Mouse (Mus musculus): ENCODE results near the gene Fgfr1op2. TPM values are rescaled to one million over a fixed set of nuclear protein-coding genes. Genes with fewer than 3 reads are reported as not detected.

Fgfr1op2 gene
- polyA plus RNA-seq, 1 experiment from 2014 or later, result 77.1 TPM

DNA sequence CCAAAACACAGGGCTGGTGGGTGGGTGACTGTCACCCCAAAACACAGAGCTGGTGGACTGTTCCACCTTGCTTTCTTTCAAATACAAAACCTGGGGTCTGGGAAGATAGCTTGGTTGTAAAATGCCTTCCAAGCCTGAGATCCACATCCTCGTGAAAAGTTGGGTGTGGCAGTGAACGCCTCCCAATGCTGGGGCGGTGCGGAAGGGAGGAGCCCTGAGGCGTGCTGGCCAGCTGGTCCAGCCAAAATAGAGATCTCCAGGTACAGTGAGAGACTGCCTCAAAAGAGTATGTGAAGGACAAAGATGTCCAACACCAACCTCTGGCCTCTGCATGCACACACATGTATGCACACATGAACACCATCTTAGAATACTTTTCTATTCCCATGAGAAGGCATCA is 37.5 kb downstream of the Fgfr1op2 start:
- Histone ChIP-seq H3K36me3 (ENCODE audit: control insufficient read depth, insufficient read depth, low read length) (peaks cover 5% of the 10 kb centered on the region; the same call in 1 of the 2 replicates), H3K4me1 (ENCODE audit: control insufficient read depth, insufficient read depth, low read length) (no peaks in the 10 kb centered on the region), H3K4me2 (no peak overlapping the region), H3K9ac (ENCODE audit: low read length) (no peak overlapping the region), H3K4me3 (ENCODE audit: low read depth, low read length) (no peak overlapping the region), H3K27ac (ENCODE audit: low read depth, low read length) (no peak overlapping the region), H3K9me3 (ENCODE audit: control insufficient read depth, low read length) (no peaks in the 10 kb centered on the region), H3K27me3 (ENCODE audit: control insufficient read depth, insufficient read depth, low read length) (no peaks in the 10 kb centered on the region)
- ATAC-seq (ENCODE audit: low FRiP score) (no peak), DNase-seq (ENCODE audit: low spot score, missing footprints) (no peak)
- 89% methylated on average over 5 of the region's 5 CpGs for WGBS

DNA sequence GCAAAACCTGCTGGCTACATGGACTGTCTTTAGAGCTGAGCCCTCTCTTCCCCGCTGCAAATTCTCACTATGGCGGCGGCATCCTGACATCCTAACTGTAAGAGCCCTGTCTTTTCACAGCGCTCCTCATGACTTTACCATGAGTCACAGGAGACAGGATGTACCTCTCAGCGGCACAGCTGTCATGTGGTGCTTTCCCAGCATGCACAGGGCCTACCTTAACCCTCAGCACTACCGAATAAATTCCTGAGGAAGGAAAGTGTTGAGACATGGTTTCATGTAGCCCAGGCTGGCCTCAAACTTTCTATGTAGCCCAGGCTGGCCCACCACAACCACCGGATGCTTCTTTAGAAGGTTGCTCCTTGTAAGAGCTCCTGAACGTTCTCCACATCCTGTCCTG is 38.9 kb downstream of the Fgfr1op2 start:
- H3K4me1 ChIP-seq (ENCODE audit: control insufficient read depth, insufficient read depth, low read length), result no peaks in the 10 kb centered on the region

DNA sequence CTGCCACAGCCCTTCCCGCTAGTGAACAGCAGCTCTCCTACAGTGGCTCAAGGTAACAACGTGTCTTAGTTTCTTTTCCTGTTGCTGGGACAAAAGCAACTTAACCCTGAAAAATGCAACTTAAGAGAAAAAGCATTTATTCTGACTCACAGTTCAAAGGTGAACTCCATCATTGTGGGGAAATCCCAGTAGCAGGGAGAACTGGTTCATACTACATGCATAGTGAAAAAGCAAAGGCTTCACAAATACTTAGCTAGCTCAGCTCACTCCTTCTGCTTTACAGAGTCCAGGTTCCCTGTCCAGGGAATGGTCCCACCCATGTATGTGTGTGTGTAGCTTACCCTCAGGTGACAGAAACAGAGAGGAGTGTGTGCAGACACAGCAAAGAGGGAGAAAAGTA is 39.7 kb downstream of the Fgfr1op2 start:
- ATAC-seq (ENCODE audit: low FRiP score) (no peak), DNase-seq (ENCODE audit: low spot score, missing footprints) (no peak)
- no peaks in the 10 kb centered on the region for H3K4me1 ChIP-seq (ENCODE audit: control insufficient read depth, insufficient read depth, low read length)
- peaks cover 5% of the 10 kb centered on the region; the same call in 1 of the 2 replicates for H3K36me3 ChIP-seq (ENCODE audit: control insufficient read depth, insufficient read depth, low read length)
- no peaks in the 10 kb centered on the region for H3K9me3 ChIP-seq (ENCODE audit: control insufficient read depth, low read length)
- WGBS, result 91% methylated on average over 2 of the region's 2 CpGs
- no peak overlapping the region for H3K4me3 ChIP-seq (ENCODE audit: low read depth, low read length)
- H3K27me3 ChIP-seq (ENCODE audit: control insufficient read depth, insufficient read depth, low read length), result no peaks in the 10 kb centered on the region
- H3K9ac ChIP-seq (ENCODE audit: low read length), result no peak overlapping the region
- H3K4me2 ChIP-seq, result no peak overlapping the region
- no peak overlapping the region for H3K27ac ChIP-seq (ENCODE audit: low read depth, low read length)

More for the DNA sequence above, 38.9 kb downstream of the Fgfr1op2 start:
- Histone ChIP-seq H3K27me3 (ENCODE audit: control insufficient read depth, insufficient read depth, low read length) (no peaks in the 10 kb centered on the region), H3K9me3 (ENCODE audit: control insufficient read depth, low read length) (no peaks in the 10 kb centered on the region), H3K4me2 (no peak overlapping the region), H3K27ac (ENCODE audit: low read depth, low read length) (no peak overlapping the region), H3K9ac (ENCODE audit: low read length) (no peak overlapping the region), H3K36me3 (ENCODE audit: control insufficient read depth, insufficient read depth, low read length) (peaks cover 5% of the 10 kb centered on the region; the same call in 1 of the 2 replicates), H3K4me3 (ENCODE audit: low read depth, low read length) (no peak overlapping the region)
- WGBS, result 95% methylated on average over 8 of the region's 8 CpGs
- DNase-seq (ENCODE audit: low spot score, missing footprints) (no peak), ATAC-seq (ENCODE audit: low FRiP score) (no peak)

DNA sequence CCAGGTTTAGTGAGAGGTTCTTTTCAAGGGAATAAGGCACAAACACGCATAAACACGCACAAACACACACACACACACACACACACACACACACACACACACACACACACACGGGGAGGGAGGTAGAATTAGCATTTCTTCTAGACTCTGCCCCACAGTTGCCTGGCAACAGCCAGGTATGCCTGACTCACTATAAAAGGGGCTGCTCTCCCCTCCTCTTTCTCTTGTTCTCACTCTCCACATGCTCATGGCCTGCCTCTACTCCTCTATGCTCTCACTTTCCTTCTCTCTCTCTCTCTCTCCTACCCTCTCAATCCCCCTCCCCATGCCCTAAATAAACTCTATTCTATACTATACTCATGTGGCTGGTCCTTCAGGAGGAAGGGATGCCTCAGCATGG is 51.1 kb downstream of the Fgfr1op2 start:
- ATAC-seq (ENCODE audit: low FRiP score) (no peak), DNase-seq (ENCODE audit: low spot score, missing footprints) (no peak)
- H3K4me2 ChIP-seq, result no peak overlapping the region
- no peak overlapping the region for H3K4me3 ChIP-seq (ENCODE audit: low read depth, low read length)
- H3K4me1 ChIP-seq (ENCODE audit: control insufficient read depth, insufficient read depth, low read length), result no peaks in the 10 kb centered on the region; the same call in 1 of the 2 replicates
- WGBS, result 71% methylated on average over 3 of the region's 3 CpGs
- H3K27ac ChIP-seq (ENCODE audit: low read depth, low read length), result no peak overlapping the region
- H3K9ac ChIP-seq (ENCODE audit: low read length), result no peak overlapping the region
- no peaks in the 10 kb centered on the region for H3K36me3 ChIP-seq (ENCODE audit: control insufficient read depth, insufficient read depth, low read length)
- no peaks in the 10 kb centered on the region for H3K9me3 ChIP-seq (ENCODE audit: control insufficient read depth, low read length)
- H3K27me3 ChIP-seq (ENCODE audit: control insufficient read depth, insufficient read depth, low read length), result no peaks in the 10 kb centered on the region

DNA sequence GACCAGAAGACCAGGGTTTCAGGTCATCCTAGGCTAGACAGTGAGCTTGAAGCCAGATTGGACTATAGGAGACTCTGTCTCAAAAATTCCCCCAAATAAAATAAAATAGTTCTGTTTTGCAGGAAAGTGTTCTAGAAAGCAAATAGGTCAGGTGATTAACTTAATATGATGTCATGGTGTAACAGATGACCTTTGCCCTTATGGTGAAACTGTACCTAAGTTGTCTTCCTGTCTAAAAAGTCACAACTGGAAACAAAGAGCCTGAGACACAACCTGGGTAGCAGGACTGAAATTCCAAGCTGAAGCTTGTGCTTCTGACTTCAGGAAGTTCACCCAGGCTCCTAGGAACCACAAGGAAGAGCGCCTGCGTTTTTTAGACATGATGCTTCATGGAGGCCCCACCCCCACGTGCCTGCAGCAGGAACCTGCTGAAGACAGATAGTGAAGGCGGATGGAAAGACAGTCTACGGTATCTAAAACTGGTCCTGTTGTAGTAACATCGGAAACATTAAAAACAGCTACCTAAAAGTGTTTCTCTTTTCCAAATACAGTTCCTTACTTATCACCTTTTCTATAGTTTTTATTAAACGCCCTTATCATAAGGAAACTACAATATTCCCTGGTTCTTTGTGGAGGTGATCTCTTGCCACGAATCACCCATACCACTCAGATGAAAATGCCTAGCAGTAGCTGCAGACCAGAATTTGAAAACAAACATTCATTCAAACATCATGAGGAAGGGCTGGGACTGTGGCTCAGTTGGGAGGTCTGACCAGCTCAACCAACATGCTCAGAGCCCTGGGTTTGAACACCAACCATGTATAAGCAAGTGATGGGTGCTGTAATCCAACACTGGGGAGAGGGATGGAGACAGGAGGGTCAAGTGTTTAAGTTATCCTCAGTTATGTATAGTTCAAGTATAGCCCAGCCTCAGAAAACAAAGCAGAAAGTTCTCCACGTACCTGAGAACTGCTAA is 53.1 kb downstream of the Fgfr1op2 start:
- H3K27ac ChIP-seq (ENCODE audit: low read depth, low read length), result no peak overlapping the region
- no peak for ATAC-seq (ENCODE audit: low FRiP score)
- WGBS, result 84% methylated on average over 9 of the region's 9 CpGs

DNA sequence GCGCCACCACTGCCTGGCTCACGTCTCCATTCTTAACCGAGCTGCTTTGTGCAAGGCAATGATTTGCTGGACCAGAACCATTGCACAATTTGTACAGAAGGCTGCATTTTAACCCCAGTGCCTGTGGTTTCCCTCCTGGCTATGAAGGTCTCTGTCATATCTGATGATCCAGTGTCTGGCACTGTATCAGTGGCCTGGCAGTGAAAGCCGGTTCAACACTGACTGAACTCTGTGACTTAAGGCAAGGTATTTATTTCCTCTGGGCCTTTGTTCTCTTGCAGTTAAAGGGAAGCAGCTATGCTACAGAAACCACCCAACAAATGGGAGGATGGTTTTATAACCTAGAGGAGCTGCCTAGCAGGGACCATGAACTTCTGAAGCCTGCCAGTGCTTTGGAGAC is 54.0 kb downstream of the Fgfr1op2 start:
- H3K4me2 ChIP-seq, result no peak overlapping the region
- H3K9me3 ChIP-seq (ENCODE audit: control insufficient read depth, low read length), result no peaks in the 10 kb centered on the region
- H3K9ac ChIP-seq (ENCODE audit: low read length), result no peak overlapping the region
- no peak overlapping the region for H3K4me3 ChIP-seq (ENCODE audit: low read depth, low read length)
- no peak for ATAC-seq (ENCODE audit: low FRiP score)
- H3K36me3 ChIP-seq (ENCODE audit: control insufficient read depth, insufficient read depth, low read length), result no peaks in the 10 kb centered on the region
- no peaks in the 10 kb centered on the region; the same call in 1 of the 2 replicates for H3K4me1 ChIP-seq (ENCODE audit: control insufficient read depth, insufficient read depth, low read length)
- 89% methylated on average over 4 of the region's 4 CpGs for WGBS
- H3K27ac ChIP-seq (ENCODE audit: low read depth, low read length), result no peak overlapping the region
- DNase-seq (ENCODE audit: low spot score, missing footprints), result no peak
- no peaks in the 10 kb centered on the region for H3K27me3 ChIP-seq (ENCODE audit: control insufficient read depth, insufficient read depth, low read length)

More for the DNA sequence above, 53.1 kb downstream of the Fgfr1op2 start:
- DNase-seq (ENCODE audit: low spot score, missing footprints), result no peak
- H3K4me3 ChIP-seq (ENCODE audit: low read depth, low read length), result no peak overlapping the region
- H3K36me3 ChIP-seq (ENCODE audit: control insufficient read depth, insufficient read depth, low read length), result no peaks in the 10 kb centered on the region
- H3K9ac ChIP-seq (ENCODE audit: low read length), result no peak overlapping the region
- H3K4me2 ChIP-seq, result no peak overlapping the region
- H3K4me1 ChIP-seq (ENCODE audit: control insufficient read depth, insufficient read depth, low read length), result no peaks in the 10 kb centered on the region; the same call in 1 of the 2 replicates
- H3K9me3 ChIP-seq (ENCODE audit: control insufficient read depth, low read length), result no peaks in the 10 kb centered on the region
- no peaks in the 10 kb centered on the region for H3K27me3 ChIP-seq (ENCODE audit: control insufficient read depth, insufficient read depth, low read length)

DNA sequence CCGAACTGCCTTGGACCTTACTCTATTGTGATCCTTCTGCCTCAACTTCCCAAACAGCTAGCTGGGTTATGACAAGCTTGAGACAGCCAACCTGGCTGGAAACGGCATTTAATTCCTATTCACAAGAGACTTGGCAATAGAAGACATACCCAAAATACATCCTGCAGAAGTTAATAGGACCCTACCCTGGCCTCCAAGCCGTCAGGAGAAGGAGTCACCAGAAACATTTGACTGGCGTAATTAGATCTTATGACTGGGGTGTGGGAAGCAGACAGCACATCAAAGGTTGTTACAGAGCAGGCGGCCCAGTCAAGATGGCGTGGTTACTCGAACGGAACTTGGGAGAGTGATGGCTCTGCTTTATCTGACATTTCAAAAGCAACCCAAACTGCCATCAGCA is 54.8 kb downstream of the Fgfr1op2 start:
- Histone ChIP-seq H3K9ac (ENCODE audit: low read length) (no peak overlapping the region), H3K4me3 (ENCODE audit: low read depth, low read length) (no peak overlapping the region), H3K9me3 (ENCODE audit: control insufficient read depth, low read length) (no peaks in the 10 kb centered on the region), H3K4me1 (ENCODE audit: control insufficient read depth, insufficient read depth, low read length) (no peaks in the 10 kb centered on the region; the same call in 1 of the 2 replicates), H3K27ac (ENCODE audit: low read depth, low read length) (no peak overlapping the region), H3K4me2 (no peak overlapping the region), H3K36me3 (ENCODE audit: control insufficient read depth, insufficient read depth, low read length) (no peaks in the 10 kb centered on the region), H3K27me3 (ENCODE audit: control insufficient read depth, insufficient read depth, low read length) (no peaks in the 10 kb centered on the region)
- WGBS, result 79% methylated on average over 8 of the region's 8 CpGs
- DNase-seq (ENCODE audit: low spot score, missing footprints) (no peak), ATAC-seq (ENCODE audit: low FRiP score) (no peak)

DNA sequence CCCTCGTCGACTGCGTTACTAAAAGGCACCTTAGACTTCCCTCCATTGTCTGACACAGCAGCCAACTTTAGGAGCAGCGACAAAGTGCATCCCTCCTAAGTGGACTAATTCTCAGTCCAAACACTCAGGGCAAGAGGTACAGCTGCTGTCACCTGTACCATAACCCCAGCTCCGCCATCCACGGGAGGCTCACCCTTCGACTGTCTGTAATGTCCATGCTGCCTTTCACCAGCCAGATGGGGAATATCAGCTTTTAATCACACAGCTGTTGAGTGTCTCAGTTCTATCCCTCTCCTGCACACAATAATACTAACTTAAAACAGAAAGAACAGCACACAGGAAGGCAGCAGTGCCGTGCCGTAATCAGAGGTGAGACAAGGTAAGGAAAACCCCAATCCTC is 55.4 kb downstream of the Fgfr1op2 start:
- no peak overlapping the region for H3K9ac ChIP-seq (ENCODE audit: low read length)
- H3K4me3 ChIP-seq (ENCODE audit: low read depth, low read length), result no peak overlapping the region
- no peak overlapping the region for H3K27ac ChIP-seq (ENCODE audit: low read depth, low read length)
- no peak overlapping the region for H3K4me2 ChIP-seq
- DNase-seq (ENCODE audit: low spot score, missing footprints) (no peak), ATAC-seq (ENCODE audit: low FRiP score) (no peak)
- H3K4me1 ChIP-seq (ENCODE audit: control insufficient read depth, insufficient read depth, low read length), result no peaks in the 10 kb centered on the region; the same call in 1 of the 2 replicates
- H3K9me3 ChIP-seq (ENCODE audit: control insufficient read depth, low read length), result no peaks in the 10 kb centered on the region
- WGBS, result 87% methylated on average over 9 of the region's 9 CpGs
- H3K36me3 ChIP-seq (ENCODE audit: control insufficient read depth, insufficient read depth, low read length), result no peaks in the 10 kb centered on the region
- H3K27me3 ChIP-seq (ENCODE audit: control insufficient read depth, insufficient read depth, low read length), result no peaks in the 10 kb centered on the region

DNA sequence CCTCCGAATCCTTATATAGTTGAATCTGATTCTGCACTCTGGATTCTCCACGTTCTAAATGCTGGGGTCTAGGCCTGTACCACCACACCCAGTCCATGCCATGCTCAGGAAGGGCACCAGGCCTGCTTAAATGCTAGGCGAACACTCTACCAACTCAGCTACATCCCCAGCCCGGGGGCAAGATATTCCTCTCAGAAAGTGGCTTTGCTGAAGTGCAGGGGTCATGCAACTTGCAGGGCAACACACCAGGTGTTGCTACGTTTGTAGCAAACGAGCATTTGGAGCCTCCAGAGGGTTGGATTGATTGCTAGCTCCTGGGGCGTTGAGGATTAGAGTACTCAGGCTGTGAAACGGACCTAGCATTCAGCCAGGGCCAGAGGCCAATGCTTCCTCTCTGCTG is 56.1 kb downstream of the Fgfr1op2 start:
- DNase-seq (ENCODE audit: low spot score, missing footprints), result peak; percentile 87
- WGBS, result 37% methylated on average over 8 of the region's 8 CpGs

More for the DNA sequence above, 56.1 kb downstream of the Fgfr1op2 start:
- H3K27me3 ChIP-seq (ENCODE audit: control insufficient read depth, insufficient read depth, low read length), result no peaks in the 10 kb centered on the region
- no peaks in the 10 kb centered on the region; the same call in 1 of the 2 replicates for H3K4me1 ChIP-seq (ENCODE audit: control insufficient read depth, insufficient read depth, low read length)
- no peak for ATAC-seq (ENCODE audit: low FRiP score)
- H3K27ac ChIP-seq (ENCODE audit: low read depth, low read length), result no peak overlapping the region
- no peak overlapping the region; the same call in 1 of the 2 replicates for H3K4me3 ChIP-seq (ENCODE audit: low read depth, low read length)
- H3K36me3 ChIP-seq (ENCODE audit: control insufficient read depth, insufficient read depth, low read length), result no peaks in the 10 kb centered on the region
- H3K4me2 ChIP-seq, result peak overlapping the region; percentile 53
- H3K9ac ChIP-seq (ENCODE audit: low read length), result no peak overlapping the region
- no peaks in the 10 kb centered on the region for H3K9me3 ChIP-seq (ENCODE audit: control insufficient read depth, low read length)

All from midbrain, embryonic 11.5 days (tissue).